Mouse (Mus musculus): ENCODE data around the gene Mthfd2.

- TF ChIP-seq EP300 (IDR thresholded peaks at IDR 0.05; ENCODE audit: low read depth) (no peak), CTCF (IDR thresholded peaks at IDR 0.05; ENCODE audit: low read depth) (no peak)
These were observed 657 bp upstream of the Mthfd2 start for GRCm38 (mm10) chr6:83326394-83326736.
